Mouse (Mus musculus) brown adipose tissue, adult 24 weeks (tissue): ENCODE measurements around the gene Rag1. TPM values are rescaled to one million over a fixed set of nuclear protein-coding genes. Genes with fewer than 3 reads are reported as not detected.

ENCODE experiments used
- polyA plus RNA-seq: library from polyadenylated mRNA; stranded (reverse); fragments of >200 nt; gene quantifications from 2 replicates; pipeline ENCODE4 v1.2.4, GENCODE M21; 2012; ENCODE audit not compliant: missing spikeins, insufficient read depth, insufficient read length

Rag1 gene
- polyA plus RNA-seq, 1 experiment = not detected

Other genes with a start within 250 kb of the Rag1 start
- not detected in 2 replicates for gene Rag2, start 24.8 kb downstream of the Rag1 start, polyA plus RNA-seq
- gene B230118H07Rik, start within 50 bp of the Rag1 start, polyA plus RNA-seq = 140 and 164 TPM in 2 replicates
- 6.2 and 7.1 TPM in 2 replicates for gene Traf6, start 28.9 kb upstream of the Rag1 start, polyA plus RNA-seq
- gene Prr5l, start 233.5 kb upstream of the Rag1 start, polyA plus RNA-seq = 1.2 and 1.7 TPM in 2 replicates
- gene Commd9, start 236.7 kb upstream of the Rag1 start, polyA plus RNA-seq = 33.1 and 39.2 TPM in 2 replicates